Mouse (Mus musculus): ENCODE measurements at regions not wholly inside any gene's neighbourhood (a gene's known extent, or its start where the extent isn't known, plus 50 kb on each side); places are given as distances from the start of the nearest gene placed in this dataset.

DNA sequence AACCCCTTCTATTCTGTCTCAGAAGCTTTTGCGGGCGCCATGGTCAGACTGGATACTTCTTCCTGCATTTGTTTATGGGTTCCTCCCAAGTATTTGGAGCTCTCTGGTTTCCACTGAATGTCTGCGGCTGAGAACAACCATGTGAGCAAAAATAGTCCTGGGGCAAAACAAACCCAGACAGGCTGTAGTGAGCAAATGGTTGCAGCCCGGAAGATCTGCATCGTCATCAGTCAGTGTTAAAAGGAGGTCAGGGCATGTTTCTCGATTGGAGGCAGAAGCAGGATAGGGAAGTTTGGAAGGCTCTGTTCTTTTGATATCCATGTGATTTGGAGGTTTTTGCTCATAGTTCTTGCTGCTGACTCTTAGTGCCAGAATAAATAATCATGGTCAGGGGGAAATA, 492.1 kb upstream of the Jag1 start:
- no peak for DNase-seq (ENCODE audit: extremely low spot score, low spot score)

DNA sequence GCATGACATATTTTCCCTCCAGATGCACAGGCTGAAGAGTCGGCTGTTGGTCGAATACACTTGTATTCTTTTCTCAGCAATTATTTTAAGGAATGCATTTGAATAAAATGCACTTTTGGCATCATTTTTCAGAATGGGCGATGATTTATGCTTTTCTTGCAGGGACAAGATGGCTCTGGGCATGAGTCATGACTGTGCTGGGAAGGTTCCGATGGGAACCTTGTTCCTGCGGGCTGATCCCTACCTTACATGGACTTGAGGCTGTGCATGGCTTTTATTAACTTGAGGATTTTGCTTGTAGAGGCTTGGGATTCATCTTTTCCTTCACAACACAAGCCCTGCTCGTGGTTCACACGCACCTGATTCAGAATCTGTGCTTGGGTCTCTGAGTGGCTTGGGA, 481.7 kb upstream of the Jag1 start:
- DNase-seq (ENCODE audit: extremely low spot score, low spot score), result no peak

- DNase-seq (ENCODE audit: extremely low spot score, low spot score), result no peak
Measured at GRCm38 (mm10) chr2:137594509-137594908, 478.1 kb upstream of the Jag1 start.

- DNase-seq (ENCODE audit: extremely low spot score, low spot score), result no peak
Measured at GRCm38 (mm10) chr2:137591551-137591950, 475.1 kb upstream of the Jag1 start.

- DNase-seq (ENCODE audit: extremely low spot score, low spot score), result no peak
Measured at GRCm38 (mm10) chr2:137581491-137581890, 465.0 kb upstream of the Jag1 start.

DNA sequence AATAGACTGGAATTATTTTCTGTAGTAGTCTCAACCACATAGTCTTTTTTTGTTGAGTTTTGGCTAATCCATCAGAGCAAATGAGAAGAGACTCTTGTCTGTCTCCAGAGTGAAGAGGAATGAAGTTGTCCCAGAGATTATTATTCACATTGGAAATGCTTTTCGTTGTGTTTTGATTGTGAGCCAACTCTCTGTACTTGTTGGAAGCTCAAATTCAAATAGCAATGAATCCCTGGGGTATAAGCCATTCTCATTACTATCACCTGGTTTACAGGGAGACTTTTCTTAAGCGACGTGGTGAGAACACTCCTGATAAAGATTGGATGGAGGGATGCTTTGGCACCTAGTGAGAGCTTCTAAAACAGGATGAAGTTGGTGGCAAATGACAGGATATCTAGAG, 459.3 kb upstream of the Jag1 start:
- DNase-seq (ENCODE audit: extremely low spot score, low spot score), result no peak

GRCm38 (mm10) chr2:137574845-137575449, 458.5 kb upstream of the Jag1 start:
- no peak for DNase-seq (ENCODE audit: extremely low spot score, low spot score)

GRCm38 (mm10) chr2:137571146-137571545, 454.7 kb upstream of the Jag1 start:
- no peak for DNase-seq (ENCODE audit: extremely low spot score, low spot score)

DNA sequence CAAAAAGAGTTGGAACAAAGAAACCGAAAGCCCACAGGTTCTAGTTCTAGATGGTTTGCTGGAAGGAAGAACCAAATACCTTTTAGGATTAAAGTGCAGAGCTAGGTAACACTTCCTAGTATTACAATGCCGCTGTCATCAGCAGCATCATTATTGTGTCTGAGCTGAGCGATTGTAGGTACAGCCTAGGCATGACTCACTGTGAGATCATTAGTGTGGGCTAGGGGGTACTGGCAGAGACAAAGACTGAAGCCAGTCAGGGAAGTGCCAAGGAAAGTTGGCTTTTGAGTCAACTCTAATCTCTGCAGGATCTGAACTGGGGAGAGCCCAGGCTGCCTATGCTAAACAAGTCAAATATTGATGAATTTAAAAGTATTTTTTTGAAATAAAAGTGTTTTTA, 450.2 kb upstream of the Jag1 start:
- no peak for DNase-seq (ENCODE audit: extremely low spot score, low spot score)

GRCm38 (mm10) chr2:137564064-137564624, 447.7 kb upstream of the Jag1 start:
- no peak for DNase-seq (ENCODE audit: extremely low spot score, low spot score)

GRCm38 (mm10) chr2:137560366-137560765, 443.9 kb upstream of the Jag1 start:
- no peak for DNase-seq (ENCODE audit: extremely low spot score, low spot score)

- DNase-seq (ENCODE audit: extremely low spot score, low spot score), result no peak
Measured at GRCm38 (mm10) chr2:137553871-137554270, 437.4 kb upstream of the Jag1 start.

GRCm38 (mm10) chr2:137536581-137536980, 420.1 kb upstream of the Jag1 start:
- DNase-seq (ENCODE audit: extremely low spot score, low spot score), result no peak

- DNase-seq (ENCODE audit: extremely low spot score, low spot score), result no peak
Measured at GRCm38 (mm10) chr2:137516271-137516670, 399.8 kb upstream of the Jag1 start.

GRCm38 (mm10) chr2:137515043-137515442, 398.6 kb upstream of the Jag1 start:
- DNase-seq (ENCODE audit: extremely low spot score, low spot score), result no peak

GRCm38 (mm10) chr2:137513895-137514506, 397.6 kb upstream of the Jag1 start:
- peak; percentile 26 for DNase-seq (ENCODE audit: extremely low spot score, low spot score)

GRCm38 (mm10) chr2:137510671-137511235, 394.3 kb upstream of the Jag1 start:
- no peak for DNase-seq (ENCODE audit: extremely low spot score, low spot score)

DNA sequence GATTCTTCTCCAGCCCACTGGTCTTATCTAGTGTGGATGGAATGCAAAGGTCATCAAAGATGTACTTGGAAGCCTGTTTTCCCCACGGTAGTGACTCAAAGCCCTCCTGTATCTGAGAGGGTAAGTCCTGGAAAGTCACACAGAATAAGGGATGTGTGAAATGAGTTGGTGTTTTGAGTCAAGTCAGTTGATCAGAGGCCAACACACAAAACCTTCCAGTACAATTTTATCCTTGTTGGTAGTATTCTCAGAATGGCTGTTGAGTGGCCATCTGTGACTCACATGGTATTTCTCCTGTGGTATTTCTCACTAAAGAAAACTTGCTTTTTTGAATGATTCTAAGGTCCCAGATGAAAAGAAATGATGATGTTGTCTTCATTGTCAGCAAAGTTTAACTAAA, 384.8 kb upstream of the Jag1 start:
- no peak for DNase-seq (ENCODE audit: extremely low spot score, low spot score)

- no peak for DNase-seq (ENCODE audit: extremely low spot score, low spot score)
Measured at GRCm38 (mm10) chr2:137497616-137498015, 381.2 kb upstream of the Jag1 start.

- no peak for DNase-seq (ENCODE audit: extremely low spot score, low spot score)
Measured at GRCm38 (mm10) chr2:137493600-137493999, 377.2 kb upstream of the Jag1 start.

GRCm38 (mm10) chr2:137489181-137489682, 372.8 kb upstream of the Jag1 start:
- no peak for DNase-seq (ENCODE audit: extremely low spot score, low spot score)

GRCm38 (mm10) chr2:137468769-137469168, 352.3 kb upstream of the Jag1 start:
- no peak for DNase-seq (ENCODE audit: extremely low spot score, low spot score)
